Mouse (Mus musculus): ENCODE results near the gene Chaf1a.
"Not testable (repeated sequence)": the region's sequence is repeated elsewhere in the genome, so short reads cannot be mapped to it uniquely, and the experiment has no call there.

Chaf1a gene

DNA sequence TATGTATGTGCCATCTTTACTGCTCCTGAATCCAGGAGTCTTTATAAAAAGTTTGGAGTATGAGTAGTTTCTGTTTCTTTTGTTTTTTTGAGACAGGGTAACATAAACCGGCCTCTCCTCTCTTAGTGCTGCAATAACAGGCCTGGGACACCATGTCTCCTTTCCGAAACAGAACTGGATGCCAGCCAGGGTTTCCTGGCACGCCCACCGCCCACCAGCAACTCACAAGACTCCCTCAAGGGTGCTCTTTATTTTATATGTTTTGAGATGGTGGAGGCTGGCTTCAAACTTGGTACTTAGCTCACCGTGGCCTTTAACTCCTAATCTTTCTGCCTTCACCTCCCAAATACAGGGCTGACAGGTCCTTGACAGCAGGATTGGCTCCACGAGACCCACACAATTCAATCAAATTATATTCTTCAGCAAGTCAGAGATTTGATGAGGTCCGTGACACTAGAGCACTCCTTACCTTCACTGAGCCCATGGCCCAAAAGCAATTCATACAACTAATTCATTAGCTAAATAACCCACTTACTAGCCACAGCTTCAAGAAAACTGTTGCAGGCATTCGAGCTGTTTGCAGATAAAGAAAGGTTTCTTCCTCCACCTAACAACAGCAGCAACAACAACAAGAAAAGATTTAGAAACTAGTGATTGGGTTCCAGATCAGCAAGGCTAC is 1.5 kb upstream of the Chaf1a start:
- no peak for DNase-seq (ENCODE audit: low spot score)

DNA sequence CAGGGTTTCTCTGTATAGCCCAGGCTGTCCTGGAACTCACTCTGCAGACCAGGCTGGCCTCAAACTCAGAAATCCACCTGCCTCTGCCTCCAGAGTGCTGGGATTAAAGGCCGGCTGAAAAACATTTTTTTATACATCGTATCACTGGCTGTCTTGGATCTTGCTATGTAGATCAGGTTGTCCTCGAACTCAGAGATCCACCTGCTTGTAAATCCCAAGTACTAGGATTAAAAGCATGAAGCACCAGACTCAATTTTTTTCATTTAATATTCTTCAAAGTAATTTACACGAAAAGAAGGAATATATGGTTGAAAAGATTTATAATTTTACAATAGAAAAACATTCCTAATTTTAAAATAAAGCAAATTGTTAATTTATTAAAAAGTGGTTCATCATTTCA is 894 bp upstream of the Chaf1a start:
- no peak for DNase-seq (ENCODE audit: low spot score)

DNA sequence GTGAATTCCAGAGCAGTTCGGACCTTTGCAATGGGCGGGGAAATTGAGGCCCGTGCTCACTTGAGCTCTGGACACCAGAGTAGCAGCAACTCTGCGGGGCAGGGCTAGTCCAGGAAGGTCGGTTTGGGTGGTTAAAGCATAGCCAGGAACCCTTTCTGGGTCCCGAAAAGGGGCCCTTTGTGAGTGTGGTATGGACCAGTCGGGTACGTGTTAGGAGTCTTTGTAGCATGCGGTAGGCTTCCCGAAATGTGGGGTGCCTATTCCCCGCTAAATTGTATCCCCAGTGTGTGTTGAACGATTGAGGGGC is 571 bp downstream of the Chaf1a start:
- no peak for DNase-seq (ENCODE audit: low spot score)

DNA sequence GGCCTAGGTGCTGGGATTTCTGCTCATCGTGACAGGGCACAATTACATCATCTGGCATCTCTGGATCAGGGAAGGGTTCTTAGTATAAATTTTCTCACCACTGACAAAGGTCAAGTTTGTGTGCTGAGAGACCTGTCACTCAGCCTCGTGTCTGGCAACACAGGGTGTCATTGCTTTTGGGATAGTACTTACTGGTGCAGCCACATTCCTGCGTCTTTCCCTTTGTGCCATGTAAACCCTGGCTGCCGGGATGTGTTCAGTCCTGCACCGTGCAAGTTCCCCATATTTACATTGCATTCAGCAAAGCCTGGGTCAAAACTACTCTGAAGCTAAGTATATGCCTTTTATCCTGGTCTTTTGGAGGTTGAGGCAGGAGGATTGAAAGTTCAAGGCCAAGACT is 11.1 kb downstream of the Chaf1a start:
- DNase-seq (ENCODE audit: low spot score) = no peak

DNA sequence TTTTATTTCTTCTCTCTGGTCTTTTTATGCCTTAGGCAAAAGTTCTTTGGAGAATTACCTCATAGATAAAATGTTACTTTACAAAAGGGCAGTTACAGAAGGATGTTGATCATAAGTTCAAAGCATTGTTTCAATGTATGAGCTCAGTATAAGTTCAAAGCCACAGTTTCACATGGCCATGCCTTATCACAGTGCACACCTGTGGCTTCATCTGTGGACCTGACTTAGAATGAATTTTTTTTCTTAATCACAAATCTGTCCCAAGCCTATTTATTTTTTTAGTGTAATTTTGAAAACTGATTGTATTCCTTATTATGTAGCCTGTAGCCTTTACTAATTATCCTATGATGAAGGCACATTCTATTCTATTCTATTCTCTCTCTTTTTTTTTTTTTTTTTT is 14.7 kb downstream of the Chaf1a start:
- no peak for DNase-seq (ENCODE audit: low spot score)

DNA sequence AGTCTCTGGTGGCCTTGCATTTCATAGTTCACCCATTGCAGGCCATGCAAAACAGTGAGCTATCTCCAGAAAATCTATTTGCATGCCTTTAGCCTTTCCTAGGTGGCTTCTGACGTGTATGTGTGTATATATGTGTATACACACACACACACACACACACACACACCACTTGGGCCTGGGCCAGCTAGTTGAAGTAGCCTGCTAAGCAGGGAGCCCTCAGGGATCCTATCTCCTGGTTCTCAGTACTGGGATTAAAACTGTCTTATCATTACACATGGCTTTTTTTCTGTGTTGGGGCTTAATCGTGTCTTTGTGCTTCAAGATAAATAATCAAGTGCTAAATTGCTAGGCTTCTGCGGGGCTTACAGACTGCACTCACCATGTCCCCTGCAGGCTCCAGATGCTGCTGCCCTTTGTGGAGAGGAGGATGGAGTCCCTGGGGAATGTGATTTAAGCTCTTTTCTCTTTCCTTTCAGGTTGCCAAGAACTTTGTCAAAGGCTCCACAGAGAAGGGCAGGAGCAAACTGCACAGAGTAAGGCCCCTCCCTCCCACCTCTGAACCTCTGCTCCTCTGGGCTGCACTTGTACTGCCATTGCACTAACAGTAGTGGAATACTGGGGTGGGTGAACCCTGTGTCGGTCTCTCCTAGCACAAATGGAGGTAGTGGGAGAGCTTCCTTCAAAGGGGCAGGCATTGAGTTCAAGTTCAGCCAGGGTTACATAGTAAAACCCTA is 15.9 kb downstream of the Chaf1a start:
- DNase-seq (ENCODE audit: low spot score) = no peak

DNA sequence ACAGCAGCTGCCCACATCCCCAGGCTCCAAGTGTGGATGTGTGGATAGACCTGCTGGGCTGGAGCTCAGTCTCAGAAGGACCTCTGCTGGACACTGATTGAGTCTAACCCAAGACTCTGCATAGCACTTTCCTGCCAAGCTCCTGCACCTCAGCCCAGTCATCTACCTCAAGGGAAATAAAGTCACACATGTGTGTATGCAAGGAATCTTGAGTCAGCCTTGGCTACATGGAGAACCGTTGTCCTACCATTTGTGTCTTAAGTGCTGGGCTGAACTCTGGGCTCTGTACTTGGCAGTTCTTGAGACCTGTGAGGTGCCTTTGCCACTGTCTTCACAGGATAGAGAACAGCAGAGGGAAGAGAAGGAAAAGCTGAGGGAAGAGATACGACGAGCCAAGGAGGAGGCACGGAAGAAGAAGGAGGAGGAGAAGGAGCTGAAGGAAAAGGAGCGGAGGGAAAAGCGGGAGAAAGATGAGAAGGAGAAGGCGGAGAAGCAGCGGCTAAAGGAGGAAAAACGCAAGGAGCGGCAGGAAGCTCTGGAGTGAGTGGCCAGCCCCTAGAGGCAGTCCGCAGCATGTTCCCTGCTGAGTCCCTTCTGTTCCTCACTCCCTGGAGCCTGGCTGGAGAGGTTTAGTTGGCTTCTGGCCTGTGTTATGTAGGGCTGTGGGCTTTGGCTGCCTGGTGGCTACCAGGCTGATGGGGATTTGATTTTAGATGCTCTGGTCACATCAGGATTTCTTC is 17.3 kb downstream of the Chaf1a start:
- DNase-seq (ENCODE audit: low spot score) = no peak

DNA sequence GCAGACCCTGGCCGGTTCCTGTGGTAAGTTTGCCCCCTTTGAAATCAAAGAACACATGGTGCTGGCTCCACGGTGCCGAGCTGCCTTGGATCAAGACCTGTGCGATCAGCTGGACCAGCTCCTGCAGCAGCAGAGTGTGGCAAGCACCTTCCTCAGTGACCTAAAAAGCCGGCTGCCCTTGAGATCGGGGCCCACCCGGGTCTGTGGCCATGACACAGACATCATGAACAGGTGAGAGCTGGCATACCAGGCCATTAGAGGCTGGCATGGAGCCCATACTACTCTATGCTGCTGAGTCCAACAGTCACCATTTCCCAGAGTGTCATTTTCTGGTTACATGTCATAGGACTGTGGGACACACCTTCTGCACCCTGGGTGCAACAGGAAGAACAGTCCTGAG is 21.8 kb downstream of the Chaf1a start:
- no peak for DNase-seq (ENCODE audit: low spot score)

DNA sequence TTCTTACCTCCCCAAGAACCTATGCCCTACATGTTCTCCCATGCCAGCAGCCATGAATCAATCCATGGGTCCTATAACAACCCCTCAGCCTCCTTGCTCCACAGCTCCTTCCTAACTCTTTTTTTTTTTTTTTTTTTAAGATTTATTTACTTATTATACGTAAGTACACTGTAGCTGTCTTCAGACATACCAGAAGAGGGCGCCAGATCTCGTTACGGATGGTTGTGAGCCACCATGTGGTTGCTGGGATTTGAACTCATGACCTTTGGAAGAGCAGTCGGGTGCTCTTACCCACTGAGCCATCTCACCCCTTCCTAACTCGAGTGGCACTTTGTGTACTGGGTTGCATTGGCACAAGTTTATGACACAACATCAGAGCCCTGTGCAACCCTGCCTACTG is 25.5 kb downstream of the Chaf1a start:
- DNase-seq (ENCODE audit: low spot score) = not testable (repeated sequence)

DNA sequence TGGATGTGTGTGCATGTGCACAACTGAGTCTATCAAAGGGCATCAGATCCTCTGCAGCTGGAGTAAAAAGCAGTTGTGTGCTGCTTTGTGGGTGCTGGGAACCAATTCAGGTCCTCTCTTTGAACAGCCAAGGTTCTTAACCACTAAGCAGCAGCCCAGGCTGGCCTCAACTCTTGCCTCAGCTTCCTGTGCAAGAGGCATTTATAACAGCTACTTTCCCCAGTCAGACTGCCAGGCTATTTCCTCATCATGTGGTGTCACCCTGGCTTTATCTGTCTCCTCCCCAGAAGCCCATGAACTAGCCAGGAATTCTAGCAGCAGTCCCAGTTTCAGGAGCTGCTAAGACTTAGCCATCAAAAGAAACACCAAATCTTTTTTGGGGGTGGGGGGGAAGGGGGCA is 26.2 kb downstream of the Chaf1a start:
- DNase-seq (ENCODE audit: low spot score) = no peak

DNA sequence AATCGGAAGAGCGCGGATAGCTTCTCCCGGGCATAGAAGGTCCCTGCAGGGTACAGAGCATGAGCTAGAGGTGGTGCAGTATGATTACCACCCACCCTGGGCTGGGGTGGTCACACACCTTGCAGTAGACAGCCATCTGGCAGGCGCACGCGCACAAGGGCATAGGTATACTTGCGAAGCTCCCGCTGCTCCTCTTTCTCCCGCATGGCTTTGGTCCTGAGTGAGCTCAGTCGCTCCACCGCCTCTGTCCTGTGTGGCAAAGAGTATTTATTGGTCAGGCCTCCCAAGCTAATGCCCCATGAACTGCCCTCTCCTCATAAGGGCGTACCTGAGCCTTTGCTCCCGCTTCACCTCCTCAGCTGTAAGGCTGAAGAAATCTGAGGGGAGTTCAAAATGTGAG is 28.8 kb downstream of the Chaf1a start:
- no peak for DNase-seq (ENCODE audit: low spot score)

DNA sequence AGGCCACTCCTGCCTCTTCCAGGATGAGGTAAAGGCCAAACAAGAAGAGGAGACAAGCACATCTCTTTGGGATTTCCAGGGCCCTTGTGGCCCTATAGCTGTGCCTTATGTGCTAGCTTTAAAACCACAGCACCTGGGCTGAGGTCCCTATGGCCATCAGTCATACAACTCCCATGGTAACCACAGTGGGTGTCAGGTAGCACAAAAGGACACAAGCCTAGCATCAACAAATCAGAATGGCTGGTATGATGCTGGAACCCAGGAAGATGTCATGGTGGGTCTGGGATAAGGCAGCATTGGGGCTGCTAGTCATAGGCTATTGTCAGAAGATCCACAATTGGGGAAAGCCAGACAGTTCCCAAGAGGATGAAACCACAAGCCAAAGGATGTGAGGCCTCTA is 30.9 kb downstream of the Chaf1a start:
- DNase-seq (ENCODE audit: low spot score) = no peak

DNA sequence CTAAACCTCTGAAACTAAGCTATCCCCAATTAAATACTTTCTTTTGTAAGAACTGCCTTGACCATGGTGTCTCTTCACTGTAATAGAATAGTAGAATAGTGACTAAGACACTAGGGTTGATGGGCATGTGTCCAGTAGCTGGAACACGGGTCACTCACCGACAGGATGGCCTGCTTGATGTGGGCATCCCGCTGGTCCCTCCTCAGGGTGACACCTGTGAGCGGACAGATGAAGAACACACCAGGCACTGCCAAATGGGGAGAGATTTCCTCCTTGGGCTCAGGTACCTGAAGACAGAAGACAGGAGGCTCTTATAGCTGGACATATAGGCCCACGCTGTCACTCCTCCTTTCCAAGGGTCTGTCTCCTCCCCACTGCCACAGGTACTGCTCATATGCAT is 32.0 kb downstream of the Chaf1a start:
- no peak for DNase-seq (ENCODE audit: low spot score)

DNA sequence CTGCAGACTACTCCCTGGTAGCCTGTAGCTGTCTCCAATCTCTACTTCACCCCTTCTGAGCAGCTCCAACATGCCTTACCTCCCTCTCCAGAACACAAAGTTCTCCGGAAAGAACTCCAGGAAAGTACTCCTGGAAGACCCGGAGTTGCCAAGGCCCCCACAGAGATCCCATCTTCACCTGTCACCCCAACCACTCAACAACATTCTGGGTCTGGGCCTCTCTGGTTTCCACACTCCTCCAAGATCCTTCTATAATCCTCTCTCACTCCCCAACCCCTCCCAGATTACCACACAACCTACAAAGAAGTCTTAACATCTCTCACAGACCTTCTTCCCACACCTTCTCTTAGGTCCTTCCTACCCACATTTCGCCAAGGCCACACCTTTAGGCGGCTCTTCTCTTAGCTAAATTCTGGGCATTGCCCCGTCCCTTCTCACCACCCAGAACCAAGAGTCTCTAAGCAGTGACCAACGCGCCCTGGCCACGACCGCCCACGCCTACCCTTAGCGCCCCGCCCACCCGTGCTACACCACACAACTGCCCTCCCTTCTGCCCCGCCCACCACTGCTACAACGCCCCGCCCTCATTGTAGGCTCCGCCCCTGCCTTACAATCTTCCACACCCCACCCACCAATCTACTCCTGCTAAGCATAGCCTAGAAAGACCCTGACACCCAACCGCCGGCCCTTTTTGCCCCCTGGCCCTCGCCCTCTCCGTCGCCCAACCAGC is 34.0 kb downstream of the Chaf1a start:
- no peak for DNase-seq (ENCODE audit: low spot score)

DNA sequence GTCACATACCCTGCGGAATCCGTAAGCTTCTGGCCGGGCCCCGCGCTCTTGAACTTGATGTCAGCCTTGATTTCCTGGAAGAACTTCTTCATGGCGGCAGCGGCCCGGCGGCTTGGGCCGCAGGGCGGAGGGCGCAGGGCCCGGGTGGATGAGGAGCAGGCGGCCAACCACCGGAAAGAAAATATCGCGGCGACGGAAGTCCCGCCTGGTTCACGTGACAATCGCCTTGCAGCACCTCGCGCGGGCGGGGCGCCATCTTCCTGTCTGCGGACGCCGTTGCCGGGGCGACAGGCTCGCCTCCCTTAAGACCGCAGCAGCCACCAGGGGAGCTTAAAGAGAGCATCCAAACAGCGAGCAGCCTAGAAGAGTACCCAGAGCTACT is 34.6 kb downstream of the Chaf1a start, which contains the start of gene Ubxn6:
Ubxn6 (minus strand) TSS at position 202 of the 382 bp plus-strand sequence.
- DNase-seq (ENCODE audit: low spot score) = peak; percentile 97

DNA sequence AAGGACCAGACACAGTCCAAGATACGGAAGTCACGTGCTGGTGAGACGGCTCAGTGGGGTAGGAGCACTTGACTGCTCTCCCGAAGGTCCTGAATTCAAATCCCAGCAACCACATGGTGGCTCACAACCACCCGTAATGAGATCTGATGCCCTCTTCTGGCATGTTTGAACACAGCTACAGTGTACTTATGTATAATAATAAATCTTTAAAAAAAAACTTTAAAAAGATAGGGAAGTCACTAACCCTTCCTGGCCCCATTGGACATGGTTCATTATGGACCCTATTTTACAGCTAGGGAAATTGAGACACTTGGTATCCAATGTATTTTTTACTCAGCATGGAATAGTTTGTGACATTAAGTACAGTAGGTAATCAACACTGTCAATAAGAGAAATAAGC is 37.3 kb downstream of the Chaf1a start:
- DNase-seq (ENCODE audit: low spot score) = no peak

DNA sequence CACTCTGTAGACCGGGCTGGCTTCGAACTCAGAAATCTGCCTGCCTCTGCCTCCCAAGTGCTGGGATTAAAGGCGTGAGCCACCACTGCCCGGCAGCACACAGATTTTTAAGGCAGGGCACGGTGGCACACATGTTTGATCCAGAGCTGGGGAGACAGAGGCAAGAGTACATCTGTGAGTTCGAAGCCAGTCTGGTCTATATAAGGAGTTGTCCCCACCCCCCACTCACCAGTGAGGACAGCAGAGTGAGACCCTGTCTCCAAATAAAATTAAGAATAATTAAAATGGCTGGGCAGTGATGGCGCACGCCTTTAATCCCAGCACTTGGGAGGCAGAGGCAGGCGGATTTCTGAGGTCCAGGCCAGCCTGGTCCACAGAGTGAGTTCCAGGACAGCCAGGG is 38.1 kb downstream of the Chaf1a start:
- DNase-seq (ENCODE audit: low spot score) = not testable (repeated sequence)

DNA sequence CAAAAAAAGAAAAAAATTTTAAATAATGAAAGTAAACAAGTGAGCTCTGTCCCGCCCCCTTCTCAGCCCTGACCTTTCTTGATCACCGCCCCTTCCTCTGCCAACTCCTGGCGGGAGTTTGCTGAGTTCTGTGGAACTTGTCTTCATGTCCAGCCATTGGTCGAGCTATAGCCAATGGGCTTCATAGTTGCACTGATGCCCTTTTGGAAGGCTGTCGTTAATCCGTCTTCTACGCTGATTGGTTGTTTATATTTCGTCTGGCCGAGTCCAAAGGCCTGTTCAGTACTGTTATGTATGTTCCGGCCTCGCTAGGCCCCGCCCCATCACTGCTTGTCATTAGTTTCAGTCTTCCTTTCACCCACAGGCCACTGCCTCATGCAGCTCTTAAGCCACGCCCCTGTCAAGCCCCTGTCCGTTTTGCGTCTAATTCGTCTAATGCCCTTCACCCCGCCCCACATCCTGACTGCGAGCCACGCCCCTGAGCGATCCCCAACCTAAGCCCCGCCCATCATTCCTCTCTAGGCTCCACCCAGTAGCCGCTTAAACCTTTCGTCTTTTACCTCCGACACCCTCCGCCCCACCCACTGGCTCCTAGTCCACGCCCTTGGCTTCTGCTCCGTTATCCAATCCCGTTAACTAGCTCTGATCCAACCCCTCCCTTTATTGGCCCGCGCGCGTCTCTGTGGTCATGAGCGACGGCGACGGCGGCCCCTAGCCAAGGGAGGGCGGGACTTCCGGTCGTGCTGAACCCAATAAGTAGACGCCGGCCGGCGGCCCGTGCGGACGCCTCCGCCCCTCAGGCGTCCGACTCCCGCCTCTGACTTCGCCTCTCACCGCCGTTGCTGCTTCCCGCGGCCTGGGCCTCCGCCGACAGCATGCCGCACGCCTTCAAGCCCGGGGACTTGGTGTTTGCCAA is 38.9 kb downstream of the Chaf1a start, which contains the start of gene Hdgfl2:
Hdgfl2 (plus strand) TSS at position 755 of the 916 bp plus-strand sequence.
- DNase-seq (ENCODE audit: low spot score) = peak; percentile 100

DNA sequence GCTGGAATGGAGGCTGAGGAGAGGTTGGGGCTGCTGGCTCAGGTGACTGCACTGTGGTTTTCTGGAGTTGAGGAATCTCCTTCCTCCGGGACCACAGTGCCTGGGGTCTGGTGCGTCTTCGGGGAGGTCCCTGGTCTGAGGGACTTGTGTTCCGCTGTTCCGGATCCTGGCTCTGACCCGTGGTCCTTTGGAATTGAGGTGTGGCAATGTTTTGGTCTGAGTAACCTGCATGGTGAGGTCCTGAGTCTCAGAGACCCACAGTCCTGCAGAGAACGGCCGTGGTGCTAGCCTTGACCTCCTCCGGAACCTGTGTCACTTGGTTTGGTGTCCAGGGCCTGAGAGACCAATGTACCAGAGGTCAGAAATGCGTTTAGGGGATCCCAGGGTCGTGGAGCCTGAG is 39.7 kb downstream of the Chaf1a start:
- DNase-seq (ENCODE audit: low spot score) = no peak

DNA sequence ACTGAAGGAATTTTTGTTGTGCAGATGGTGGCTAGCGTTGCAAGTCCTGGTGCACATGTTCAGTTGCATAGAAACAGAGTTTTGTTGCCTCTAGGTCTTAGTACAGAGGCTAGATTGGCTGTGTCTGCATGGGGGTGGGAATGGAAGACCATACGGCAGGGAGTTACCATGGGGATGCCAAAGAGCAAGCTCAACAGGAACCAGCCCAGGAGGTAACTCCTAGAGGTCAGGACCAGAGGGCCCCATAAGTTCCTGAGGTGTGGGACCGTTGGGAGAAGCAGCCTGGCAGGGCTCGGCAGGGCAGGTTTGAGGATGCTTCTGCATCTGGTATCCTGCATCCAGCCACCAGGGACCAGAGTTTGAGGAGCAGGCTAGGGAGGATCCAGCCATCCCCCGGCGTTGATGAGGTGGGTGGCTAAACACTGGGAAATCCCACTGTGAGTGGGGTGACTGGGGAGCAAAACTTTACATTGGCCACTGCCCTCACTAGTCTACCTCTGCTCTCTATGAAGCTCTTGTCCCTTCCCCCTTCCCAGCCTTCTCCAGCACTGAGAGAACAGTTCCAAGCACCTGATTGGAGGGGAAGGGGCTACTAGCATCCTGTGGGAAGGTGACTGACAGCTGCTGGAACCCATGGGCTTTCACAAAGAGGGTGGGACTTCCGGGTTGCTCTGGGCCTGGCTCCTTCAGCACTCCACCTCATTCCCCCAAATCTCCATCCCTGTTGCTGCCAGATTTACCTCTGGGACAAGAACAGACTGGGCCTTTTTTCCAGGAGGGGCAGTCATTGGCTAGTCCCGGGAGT is 40.7 kb downstream of the Chaf1a start:
- no peak for DNase-seq (ENCODE audit: low spot score)

DNA sequence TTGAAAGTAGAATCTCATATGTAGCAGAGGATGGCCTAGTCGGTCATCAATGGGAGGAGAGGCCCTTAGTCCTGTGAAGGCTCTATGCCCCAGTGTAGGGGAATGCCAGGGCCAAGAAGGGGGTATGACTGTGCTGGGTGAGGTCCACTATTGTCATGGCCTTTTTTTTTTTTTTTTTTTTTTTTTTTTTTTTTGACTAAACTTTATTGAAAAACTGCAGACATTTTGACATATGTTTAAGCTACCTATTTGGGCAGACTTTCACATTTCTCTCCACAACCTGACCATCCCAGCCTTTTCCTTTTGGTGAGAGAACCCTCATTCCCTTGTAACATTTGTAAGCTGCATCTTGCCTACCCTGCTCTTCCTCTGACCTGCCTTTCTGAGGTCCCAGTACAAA is 52.1 kb downstream of the Chaf1a start:
- no peak for DNase-seq (ENCODE audit: low spot score)

Data from left cerebral cortex, adult 11 months (tissue).